Mouse (Mus musculus): ENCODE data around the gene Sgpp1. TPM values are rescaled to one million over a fixed set of nuclear protein-coding genes. Genes with fewer than 3 reads are reported as not detected.

Sgpp1 gene
- polyA plus RNA-seq, 1 experiment from 2014 or later = 11.5 TPM

Other genes with a start within 250 kb of the Sgpp1 start
- gene Ppp2r5e, start 139.5 kb downstream of the Sgpp1 start, polyA plus RNA-seq (2014; fragmentation: Nextera tagmentation; extraction: Ambion mirVana) = 18.1 and 19.2 TPM in 2 replicates
- gene Wdr89, start 66.2 kb downstream of the Sgpp1 start, polyA plus RNA-seq (2014; fragmentation: Nextera tagmentation; extraction: Ambion mirVana) = 14.4 and 15.6 TPM in 2 replicates
- 96.6 and 100 TPM in 2 replicates for gene Syne2, start 82.4 kb upstream of the Sgpp1 start, polyA plus RNA-seq (2014; fragmentation: Nextera tagmentation; extraction: Ambion mirVana)